Mouse (Mus musculus) bone marrow macrophage, adult 2 months (primary cell): ENCODE data around the gene Me3. TPM values are rescaled to one million over a fixed set of nuclear protein-coding genes. Genes with fewer than 3 reads are reported as not detected.

ENCODE experiments used
- H3K27ac ChIP-seq: 2 replicates; pipeline ENCODE4 v1.5.1; 2012; ENCODE audit warnings: low read depth, low read length; ENCODE audit not compliant: insufficient read depth
- H3K4me1 ChIP-seq: 2 replicates; pipeline ENCODE4 v1.6.1; 2012; ENCODE audit warnings: low read length; ENCODE audit not compliant: control insufficient read depth, insufficient read depth
- H3K4me3 ChIP-seq: 2 replicates; pipeline ENCODE4 v1.5.1; 2012; ENCODE audit warnings: mild to moderate bottlenecking, low read length, moderate library complexity; ENCODE audit not compliant: insufficient read depth
- CTCF ChIP-seq: IDR thresholded peaks from 2 replicates; pipeline ENCODE4 v1.5.1; 2012; ENCODE audit warnings: low read depth, mild to moderate bottlenecking, low read length, moderate library complexity
- POLR2A ChIP-seq: IDR thresholded peaks from 2 replicates; pipeline ENCODE4 v1.6.1; 2012; ENCODE audit warnings: mild to moderate bottlenecking, low read depth, low read length, borderline replicate concordance
- polyA plus RNA-seq: library from polyadenylated mRNA; stranded (reverse); fragments of >200 nt; gene quantifications from 2 replicates; pipeline ENCODE4 v1.2.4, GENCODE M21; 2012; ENCODE audit not compliant: missing spikeins, insufficient read depth, insufficient read length

Me3 gene
- polyA plus RNA-seq, 1 experiment, result not detected

- TF ChIP-seq CTCF (no peak), POLR2A (no peak)
- Histone ChIP-seq H3K4me1 (no peaks in the 10 kb centered on the region), H3K4me3 (no peak overlapping the region), H3K27ac (no peak overlapping the region)
These were observed 247.5 kb downstream of the Me3 start for GRCm38 (mm10) chr7:89879686-89880085.

DNA sequence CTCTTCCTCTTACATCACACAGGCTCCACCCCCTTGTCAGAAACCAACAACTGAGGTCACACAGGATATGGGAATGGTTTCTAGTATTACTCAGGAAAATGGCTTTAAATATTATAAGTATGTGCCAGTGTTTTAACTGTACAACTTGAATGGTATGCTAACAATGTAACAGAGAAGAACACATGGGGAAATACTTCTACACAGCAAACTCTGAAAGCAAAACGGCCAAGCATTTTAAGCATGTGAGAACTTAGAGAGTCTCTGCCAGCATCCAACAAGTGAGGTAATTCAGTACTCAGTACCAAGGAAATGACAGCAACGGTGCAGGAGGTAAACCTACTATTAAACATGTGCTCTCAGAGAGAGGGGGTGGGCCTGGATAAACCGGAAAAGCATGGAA, 252.4 kb downstream of the Me3 start:
- Histone ChIP-seq H3K4me3 (no peak overlapping the region), H3K27ac (no peak overlapping the region), H3K4me1 (no peaks in the 10 kb centered on the region)
- TF ChIP-seq CTCF, result no peak
- no peak for TF ChIP-seq POLR2A

- H3K4me1 ChIP-seq, result no peaks in the 10 kb centered on the region
- H3K4me3 ChIP-seq, result no peak overlapping the region
- H3K27ac ChIP-seq, result no peak overlapping the region
- TF ChIP-seq POLR2A (no peak), CTCF (no peak)
These were observed 259.2 kb downstream of the Me3 start for GRCm38 (mm10) chr7:89891412-89891811.

DNA sequence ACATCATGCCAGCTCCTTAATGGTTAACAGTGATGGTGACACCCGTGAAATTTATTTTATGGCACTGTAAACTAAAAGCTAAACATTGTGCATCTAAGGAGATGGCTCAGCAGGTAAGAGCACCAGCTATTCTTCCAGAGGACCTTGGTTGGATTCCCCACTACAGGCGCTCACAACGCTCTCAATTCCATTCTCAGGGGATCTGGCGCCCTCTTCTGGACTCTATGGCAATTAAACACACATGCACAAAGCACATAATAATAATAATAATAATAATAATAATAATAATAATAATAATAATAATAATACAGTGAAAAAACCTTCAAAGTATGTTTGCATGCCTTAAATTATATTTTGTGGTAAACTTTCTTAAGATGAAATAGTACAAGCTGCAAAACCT, 259.7 kb downstream of the Me3 start:
- TF ChIP-seq POLR2A (no peak), CTCF (no peak)
- no peaks in the 10 kb centered on the region for H3K4me1 ChIP-seq
- H3K27ac ChIP-seq, result no peak overlapping the region
- H3K4me3 ChIP-seq, result no peak overlapping the region

GRCm38 (mm10) chr7:89903007-89903406, 270.8 kb downstream of the Me3 start:
- no peak overlapping the region for H3K27ac ChIP-seq
- H3K4me3 ChIP-seq, result no peak overlapping the region
- H3K4me1 ChIP-seq, result no peaks in the 10 kb centered on the region
- TF ChIP-seq POLR2A (no peak), CTCF (no peak)

- no peaks in the 10 kb centered on the region for H3K4me1 ChIP-seq
- no peak within 1 kb of the TSS for H3K4me3 ChIP-seq
- TF ChIP-seq POLR2A (no peak), CTCF (no peak)
- no peak within 1 kb of the TSS for H3K27ac ChIP-seq
These were observed 271.5 kb downstream of the Me3 start, which contains the start of gene Ccdc81 for GRCm38 (mm10) chr7:89903442-89904343. TSS of gene Ccdc81 (minus strand) at chr7:89903629.

Other genes starting within 250 kb of the Me3 start
- gene Tmem135, start 228.2 kb upstream of the Me3 start, polyA plus RNA-seq, result 48.2 and 58.4 TPM in 2 replicates
- 0.19 TPM in 1 of 2 replicates, not detected in the other for gene Fzd4, start 228.0 kb upstream of the Me3 start, polyA plus RNA-seq
- 0.84 and 2.2 TPM in 2 replicates for gene Prss23, start 105.2 kb upstream of the Me3 start, polyA plus RNA-seq